Mouse (Mus musculus): ENCODE data around the gene Rnf217.
A peak's percentile ranks its signal among the peaks of the same experiment; 100 is the strongest.

The Rnf217 gene

DNA sequence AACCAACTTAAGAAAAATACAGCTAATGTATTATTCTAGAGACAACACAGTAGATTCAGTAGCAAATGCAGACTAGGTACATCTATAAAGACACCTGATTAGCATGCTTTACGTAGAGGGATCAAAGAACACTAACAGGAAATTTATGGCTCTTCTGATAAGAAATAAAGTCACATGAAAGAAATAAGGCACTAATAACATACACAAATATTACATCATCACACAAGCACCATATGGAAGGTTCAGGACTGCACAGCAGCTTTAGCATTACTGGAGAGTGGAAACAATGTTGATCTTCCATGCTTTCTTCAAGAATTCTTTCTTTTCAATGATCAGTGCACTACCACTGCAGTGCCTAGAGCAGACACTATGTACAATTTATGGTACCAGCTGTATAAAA, 114.7 kb downstream of the Rnf217 start:
- DNase-seq: no peak

DNA sequence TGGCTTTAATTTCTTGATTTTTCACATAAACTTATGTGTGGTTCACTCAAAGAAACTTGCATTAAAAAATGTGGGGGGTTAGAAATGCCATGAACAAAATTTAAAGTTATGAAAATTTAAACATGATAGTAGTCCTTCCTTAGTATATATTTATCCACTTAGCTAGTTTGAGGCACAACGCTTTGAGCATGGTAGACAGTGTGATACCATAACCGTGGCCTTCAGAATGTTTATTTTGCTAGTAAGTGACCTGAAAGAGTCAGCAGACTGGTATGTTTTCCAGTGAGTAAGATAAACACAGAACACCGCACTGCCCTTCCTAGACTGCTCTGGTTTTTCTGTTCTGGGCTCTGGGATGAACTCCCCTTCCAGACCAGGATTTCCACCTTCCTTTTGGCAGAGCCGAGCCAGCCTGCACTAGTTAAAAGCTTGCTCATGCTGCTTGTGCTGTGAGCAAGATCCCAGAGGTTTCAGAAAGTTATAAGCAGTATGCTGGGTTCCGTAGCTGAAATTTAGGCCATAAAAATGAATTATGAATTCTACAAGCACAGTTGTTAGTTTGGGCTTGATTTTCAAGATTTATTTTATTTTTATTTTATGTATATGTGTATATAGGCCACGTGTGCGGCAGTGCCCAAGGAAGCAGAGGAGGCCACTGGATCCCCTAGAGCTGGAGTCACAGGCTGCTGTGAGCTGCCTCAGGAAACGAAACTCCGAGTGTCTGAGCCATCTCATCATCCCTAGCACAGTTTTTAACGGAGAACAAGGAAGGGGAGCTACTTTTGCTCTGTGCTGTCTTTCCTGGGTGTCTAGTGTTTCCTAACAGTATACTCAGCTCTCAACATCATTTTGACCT, 141.7 kb downstream of the Rnf217 start:
- no peak for DNase-seq

DNA sequence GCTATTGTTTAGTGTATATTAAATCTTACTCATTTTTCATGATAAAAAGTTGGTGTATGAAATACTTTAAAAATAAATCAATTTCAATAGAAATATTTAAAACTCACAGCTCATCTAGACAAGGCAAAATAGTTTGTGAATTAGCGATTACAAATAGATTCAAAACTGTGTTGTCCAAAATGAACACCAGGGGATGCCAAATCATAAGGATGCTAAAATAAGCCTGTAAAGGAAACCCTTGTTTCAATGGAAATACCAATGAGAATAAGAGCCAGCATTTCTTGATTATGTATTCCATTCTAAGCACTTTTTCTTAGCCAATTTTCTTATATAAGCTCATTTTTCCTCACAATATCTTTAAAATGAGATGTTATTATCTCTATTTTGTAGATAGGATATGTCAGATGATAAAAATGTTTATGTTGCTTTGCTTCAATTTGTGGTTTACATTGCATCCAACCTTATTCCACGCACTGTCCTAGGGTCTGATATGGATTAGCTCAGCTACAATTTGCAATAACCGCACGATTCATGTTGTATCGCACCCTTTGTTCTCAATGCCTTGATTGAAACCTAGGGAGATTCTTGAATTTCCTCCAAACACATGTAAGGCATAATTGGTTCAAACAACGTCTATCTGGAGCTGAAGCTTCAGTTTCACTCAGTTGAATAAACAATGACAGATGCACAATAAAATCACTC, 143.0 kb downstream of the Rnf217 start:
- DNase-seq: no peak

DNA sequence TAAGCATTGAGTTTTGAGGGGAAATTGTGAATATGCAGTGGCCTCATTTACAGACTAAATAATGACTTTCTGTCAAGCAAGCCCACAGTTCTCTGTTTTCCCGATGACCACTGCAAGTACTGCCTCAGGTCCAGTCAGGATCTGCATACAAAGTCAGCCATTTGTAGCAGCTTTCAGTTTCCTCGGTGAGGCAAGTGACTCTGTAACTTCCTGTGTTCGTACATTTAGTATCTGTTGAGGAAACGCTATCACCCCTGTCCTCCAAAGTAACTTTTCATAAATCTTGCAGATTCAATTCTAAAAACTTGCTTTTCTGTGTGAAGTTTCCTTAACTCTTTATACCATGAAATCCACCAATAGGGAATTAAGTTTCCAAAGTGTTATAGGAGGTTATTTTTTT, 143.6 kb downstream of the Rnf217 start:
- no peak for DNase-seq

DNA sequence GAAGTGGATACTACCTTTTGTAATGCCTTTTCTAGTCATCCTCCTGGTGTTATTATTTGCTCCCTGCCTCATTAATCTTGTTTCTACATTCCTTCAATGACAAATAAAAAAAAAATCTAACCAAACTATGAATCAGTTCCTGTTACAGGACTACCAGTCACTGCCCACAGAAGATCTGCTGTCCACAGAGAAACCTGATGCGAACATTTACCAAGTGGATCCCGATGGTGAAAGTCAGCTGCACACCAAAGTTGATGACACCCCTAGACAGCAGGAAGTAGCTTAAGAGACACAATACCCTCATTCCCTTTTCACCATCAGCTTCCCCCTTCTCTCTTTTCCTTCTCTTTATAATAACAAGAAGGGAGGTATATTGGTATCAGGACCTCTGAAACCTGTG, 145.9 kb downstream of the Rnf217 start:
- no peak for DNase-seq

DNA sequence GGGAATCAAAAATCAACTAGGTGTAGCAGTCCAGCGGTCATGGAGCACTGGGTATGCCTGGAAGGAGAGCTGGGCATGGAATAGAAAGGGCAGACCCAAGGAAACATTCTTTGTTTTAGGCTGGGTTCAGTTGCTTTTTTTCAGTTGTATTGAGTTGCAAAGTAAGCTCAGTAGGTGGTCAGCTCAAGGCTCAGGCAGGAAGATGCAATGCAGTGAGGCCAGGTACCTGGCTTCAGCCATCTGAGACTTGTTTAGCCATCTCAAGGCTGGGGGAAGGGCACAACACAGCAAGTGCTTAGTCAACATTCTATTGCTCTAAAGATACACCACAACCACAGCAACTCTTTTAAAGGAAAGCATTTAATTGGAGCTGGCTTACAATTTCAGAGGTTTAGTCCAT, 152.2 kb downstream of the Rnf217 start:
- no peak for DNase-seq

DNA sequence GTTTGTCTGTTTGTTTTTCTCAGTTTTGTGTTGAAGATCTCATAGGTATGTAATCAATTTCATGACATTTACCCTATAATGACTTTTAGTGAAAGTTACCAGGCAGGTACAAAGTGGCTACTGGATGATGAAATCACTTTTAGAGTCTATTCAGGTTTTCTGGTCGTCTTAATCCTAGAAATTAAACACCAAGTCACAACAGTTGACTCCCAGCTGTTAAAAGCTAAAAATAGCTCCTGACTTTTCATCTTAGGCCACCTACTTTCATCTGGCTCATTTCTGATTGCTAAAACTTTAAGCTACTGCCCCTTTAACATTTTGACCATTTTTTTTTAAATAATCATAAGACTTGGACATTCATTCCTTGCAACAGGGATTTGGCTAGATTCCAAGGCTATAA, 161.9 kb downstream of the Rnf217 start:
- no peak for DNase-seq

DNA sequence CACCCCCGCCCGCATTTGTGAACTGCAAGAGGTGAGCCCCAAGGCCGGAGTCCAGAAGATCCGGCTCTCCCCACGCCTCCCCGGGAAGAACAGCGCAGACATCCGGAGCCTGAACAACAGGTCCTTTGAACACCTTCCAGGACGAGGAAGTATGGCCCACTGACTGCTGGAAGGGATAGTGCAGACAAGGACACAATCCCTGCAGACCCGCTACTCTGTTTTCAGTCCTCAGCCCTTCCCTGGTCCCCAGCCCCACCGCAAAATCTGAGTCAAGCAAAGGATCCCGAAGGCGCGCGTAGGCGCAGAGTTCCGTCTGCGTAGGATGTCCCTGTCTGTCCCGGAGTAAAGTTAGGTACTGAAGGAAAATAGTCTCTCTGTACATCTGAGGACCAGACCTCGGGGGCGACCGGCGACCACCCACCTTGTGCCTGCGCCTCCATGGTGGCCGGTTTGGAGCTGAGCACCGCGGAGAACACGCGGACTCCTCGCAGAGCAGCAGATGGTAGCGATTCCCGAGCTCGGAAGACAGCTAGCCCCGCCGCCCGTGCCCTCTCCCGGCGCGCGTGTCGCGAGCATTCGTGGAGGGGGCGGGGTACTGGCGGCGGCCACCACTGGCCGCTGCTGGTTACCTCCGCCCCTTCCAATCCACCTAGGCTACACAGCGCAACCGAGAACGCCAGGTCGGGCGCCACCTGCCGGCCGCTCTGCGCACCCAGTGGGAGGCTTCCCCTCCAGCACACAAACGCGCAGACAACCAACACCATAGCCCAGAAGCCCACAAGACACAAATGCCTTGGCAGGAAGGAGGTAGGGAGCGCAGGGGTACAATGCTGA, 163.5 kb downstream of the Rnf217 start, which contains the start of gene Tpd52l1:
Gene Tpd52l1 (minus strand): TSS at position 668 of the 834 bp plus-strand sequence.
- DNase-seq: peak; percentile 83

DNA sequence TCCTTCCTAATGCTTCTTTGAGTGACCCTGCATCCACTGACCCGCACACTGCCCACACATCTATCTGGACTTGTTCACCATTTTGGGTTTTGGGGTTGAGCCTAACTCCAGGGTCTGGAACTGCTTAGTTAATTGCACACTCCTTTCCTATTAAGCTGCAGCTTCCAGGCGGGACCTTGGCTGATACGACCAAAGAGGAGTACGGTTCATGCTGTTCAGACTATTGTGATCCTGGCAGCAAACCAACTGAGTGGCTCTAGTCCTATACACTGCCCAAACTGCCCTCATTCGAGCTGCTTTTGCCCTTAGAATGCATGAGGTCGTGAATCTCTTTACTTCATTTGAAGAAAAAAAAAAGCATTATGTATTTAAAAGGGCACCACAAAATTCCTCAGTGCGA, 164.8 kb downstream of the Rnf217 start:
- no peak for DNase-seq
